ENCODE assay signal across 15 mouse cellular contexts in genomic region chr13:36477648-36478047, GRCm38 (mm10).
"Had no signal": no experiment of that assay in that cellular context is flagged by ENCODE, and none has a peak within 500 bp of the region (broad histone marks: within the 10 kb centered on the region; RNA-seq: fewer than 3 reads in every experiment).

No protein-coding gene starts in this region.

- H3K4me3 ChIP-seq: layer of hippocampus, adult 2 months; limb, embryonic 10.5 days; limb, embryonic 13.5 days had no signal

- H3K27ac ChIP-seq: kidney, postnatal 0 days; layer of hippocampus, adult 2 months; limb, embryonic 10.5 days; limb, embryonic 13.5 days; liver, embryonic 14.5 days had no signal

- H3K4me2 ChIP-seq: limb, embryonic 13.5 days; midbrain, embryonic 11.5 days had no signal

- H3K9me3 ChIP-seq: limb, embryonic 10.5 days; limb, embryonic 13.5 days had no signal

- H3K9ac ChIP-seq: limb, embryonic 13.5 days; liver, embryonic 14.5 days; liver, postnatal 0 days had no signal

- H3K4me1 ChIP-seq: limb, embryonic 13.5 days had no signal

- ATAC-seq: liver, postnatal 0 days had no signal

- DNase-seq: kidney, adult 18-20 months; kidney, adult 9 months; kidney, postnatal 25 days; layer of hippocampus, adult 9-11 months; liver; liver, postnatal 0 days; midbrain, embryonic 14.5 days; thymus, adult 18-20 months; thymus, postnatal 36 days had no signal

- H3K27me3 ChIP-seq: limb, embryonic 13.5 days had no signal

- H3K36me3 ChIP-seq: limb, embryonic 10.5 days; limb, embryonic 13.5 days had no signal
